Comparison of ENCODE assay signal across 17 mouse cellular contexts in genomic region chr1:134526752-134527151, GRCm38 (mm10). TPM values are rescaled to one million over a fixed set of nuclear protein-coding genes. Genes with fewer than 3 reads are reported as not detected.
DNase-seq lines count a peak whose midpoint lies in the region; ATAC-seq lines count a peak whose summit lies in the region.
"Had no signal": no experiment of that assay in that cellular context is flagged by ENCODE, and none has a peak within 500 bp of the region (broad histone marks: within the 10 kb centered on the region; RNA-seq: fewer than 3 reads in every experiment).

No protein-coding gene starts in this region.

- peak overlapping the region; percentile 41; the same call in 1 of the 2 replicates for H3K9ac ChIP-seq in liver, embryonic 11.5 days (ENCODE audit: low read depth, low read length)
- H3K9ac ChIP-seq in stomach, embryonic 14.5 days (replicated peaks; ENCODE audit: low read depth, low read length) = no peak overlapping the region
- H3K9ac ChIP-seq in hindbrain, embryonic 14.5 days = no peak overlapping the region
- H3K9ac ChIP-seq: embryonic facial prominence, embryonic 15.5 days; forebrain, postnatal 0 days; limb, embryonic 13.5 days; neural tube, embryonic 15.5 days had no signal

- H3K27me3 ChIP-seq in liver, embryonic 11.5 days (replicated peaks; ENCODE audit: control insufficient read depth, insufficient read depth, low read length) = no peaks in the 10 kb centered on the region
- no peaks in the 10 kb centered on the region for H3K27me3 ChIP-seq in stomach, embryonic 14.5 days (ENCODE audit: control insufficient read depth, insufficient read depth, low read length)
- no peaks in the 10 kb centered on the region for H3K27me3 ChIP-seq in hindbrain, embryonic 14.5 days (ENCODE audit: control insufficient read depth, insufficient read depth, low read length)
- H3K27me3 ChIP-seq: embryonic facial prominence, embryonic 15.5 days; limb, embryonic 13.5 days; neural tube, embryonic 15.5 days had no signal

- peak; percentile 56 for DNase-seq in ZHBTc4 (ENCODE audit: low read depth, low spot score)
- DNase-seq in c-Kit-positive CD71-positive TER-119-positive erythroid progenitor cells, embryonic 14.5 days (ENCODE audit: low spot score) = peak; percentile 76
- no peak for DNase-seq in liver, embryonic 11.5 days (ENCODE audit: low spot score)
- DNase-seq in heart, adult 9 months (ENCODE audit: low spot score in 2 of 2) = no peak
- DNase-seq in embryo, embryonic 10.5 days (ENCODE audit: low spot score) = no peak
- DNase-seq in hindbrain, embryonic 14.5 days (ENCODE audit: low spot score) = no peak
- DNase-seq: cerebellum, postnatal 36 days; forebrain, postnatal 0 days; heart, postnatal 10 days; kidney, adult 18-20 months; lung, postnatal 36 days; thymus, adult 2 months had no signal

- no peak overlapping the region; the same call in 1 of the 2 replicates for H3K4me3 ChIP-seq in liver, embryonic 11.5 days (ENCODE audit: low read depth, low read length)
- H3K4me3 ChIP-seq in stomach, embryonic 14.5 days (ENCODE audit: low read depth, low read length) = no peak overlapping the region
- H3K4me3 ChIP-seq in hindbrain, embryonic 14.5 days (replicated peaks; ENCODE audit: low read length) = no peak overlapping the region
- H3K4me3 ChIP-seq: embryonic facial prominence, embryonic 15.5 days; limb, embryonic 13.5 days; neural tube, embryonic 15.5 days had no signal

- WGBS in liver, embryonic 11.5 days = 35% methylated on average over 6 of the region's 6 CpGs
- WGBS in stomach, embryonic 14.5 days = 43% methylated on average over 6 of the region's 6 CpGs
- WGBS in hindbrain, embryonic 14.5 days = 85% methylated on average over 6 of the region's 6 CpGs

- peaks cover 23% of the 10 kb centered on the region for H3K4me1 ChIP-seq in liver, embryonic 11.5 days (replicated peaks; ENCODE audit: control insufficient read depth, insufficient read depth, low read length)
- no peaks in the 10 kb centered on the region for H3K4me1 ChIP-seq in stomach, embryonic 14.5 days (ENCODE audit: control insufficient read depth, insufficient read depth, low read length)
- H3K4me1 ChIP-seq in hindbrain, embryonic 14.5 days (replicated peaks; ENCODE audit: control insufficient read depth, insufficient read depth, low read length) = no peaks in the 10 kb centered on the region
- H3K4me1 ChIP-seq: embryonic facial prominence, embryonic 15.5 days; limb, embryonic 13.5 days; neural tube, embryonic 15.5 days had no signal

- peak overlapping the region; percentile 52 for H3K4me2 ChIP-seq in liver, embryonic 11.5 days
- no peak overlapping the region for H3K4me2 ChIP-seq in stomach, embryonic 14.5 days (replicated peaks; ENCODE audit: low read depth, low read length)
- no peak overlapping the region for H3K4me2 ChIP-seq in hindbrain, embryonic 14.5 days (replicated peaks)
- H3K4me2 ChIP-seq: embryonic facial prominence, embryonic 15.5 days; limb, embryonic 13.5 days; neural tube, embryonic 15.5 days had no signal

- no peaks in the 10 kb centered on the region for H3K36me3 ChIP-seq in liver, embryonic 11.5 days (ENCODE audit: control insufficient read depth, insufficient read depth, low read length)
- H3K36me3 ChIP-seq in stomach, embryonic 14.5 days (ENCODE audit: control insufficient read depth, insufficient read depth, low read length) = no peaks in the 10 kb centered on the region
- no peaks in the 10 kb centered on the region for H3K36me3 ChIP-seq in hindbrain, embryonic 14.5 days (replicated peaks; ENCODE audit: control insufficient read depth, insufficient read depth)
- H3K36me3 ChIP-seq: embryonic facial prominence, embryonic 15.5 days; limb, embryonic 13.5 days; neural tube, embryonic 15.5 days had no signal

- H3K27ac ChIP-seq in liver, embryonic 11.5 days (ENCODE audit: low read depth, low read length) = peak overlapping the region; percentile 78
- H3K27ac ChIP-seq in stomach, embryonic 14.5 days (ENCODE audit: low read length) = peak overlapping the region; percentile 39; the same call in 1 of the 2 replicates
- no peak overlapping the region for H3K27ac ChIP-seq in hindbrain, embryonic 14.5 days
- H3K27ac ChIP-seq: embryonic facial prominence, embryonic 15.5 days; limb, embryonic 13.5 days; neural tube, embryonic 15.5 days had no signal

- ATAC-seq in liver, embryonic 11.5 days (replicated peaks; ENCODE audit: low FRiP score) = peak; percentile 98
- ATAC-seq in stomach, embryonic 14.5 days (ENCODE audit: insufficient number of reproducible peaks, insufficient read depth, low FRiP score, low read depth) = peak; percentile 81
- no peak for ATAC-seq in hindbrain, embryonic 14.5 days (ENCODE audit: low FRiP score)
- ATAC-seq: forebrain, postnatal 0 days had no signal

- no peaks in the 10 kb centered on the region for H3K9me3 ChIP-seq in liver, embryonic 11.5 days (ENCODE audit: control insufficient read depth, low read length)
- no peaks in the 10 kb centered on the region for H3K9me3 ChIP-seq in stomach, embryonic 14.5 days (ENCODE audit: control insufficient read depth, low read depth, low read length)
- no peaks in the 10 kb centered on the region for H3K9me3 ChIP-seq in hindbrain, embryonic 14.5 days (ENCODE audit: control insufficient read depth, low read length)
- H3K9me3 ChIP-seq: embryonic facial prominence, embryonic 15.5 days; limb, embryonic 13.5 days; neural tube, embryonic 15.5 days had no signal

RNA-seq across cellular contexts. Expression of gene Mgat4e, which starts 22.7 kb away (rescaled TPM):
- not detected in 2 replicates for polyA plus RNA-seq in liver, embryonic 11.5 days (2014; fragmentation: Nextera tagmentation; extraction: Ambion mirVana)
- polyA plus RNA-seq in stomach, embryonic 14.5 days (2014; fragmentation: Nextera tagmentation; extraction: Ambion mirVana) = not detected in 2 replicates
- not detected in 2 replicates for polyA plus RNA-seq in hindbrain, embryonic 14.5 days (2014; fragmentation: Nextera tagmentation; extraction: Ambion mirVana)
- polyA plus RNA-seq: embryonic facial prominence, embryonic 15.5 days; forebrain, postnatal 0 days; limb, embryonic 13.5 days; midbrain, postnatal 0 days; neural tube, embryonic 15.5 days; thymus, adult 2 months had no signal

RNA-seq across cellular contexts. Expression of gene Rabif, which starts 32.3 kb away (rescaled TPM):
- 35.3 and 37.6 TPM in 2 replicates for polyA plus RNA-seq in liver, embryonic 11.5 days (2014; fragmentation: Nextera tagmentation; extraction: Ambion mirVana)
- 41.9 and 45.4 TPM in 2 replicates for polyA plus RNA-seq in stomach, embryonic 14.5 days (2014; fragmentation: Nextera tagmentation; extraction: Ambion mirVana)
- polyA plus RNA-seq in hindbrain, embryonic 14.5 days (2014; fragmentation: Nextera tagmentation; extraction: Ambion mirVana) = 73.9 and 82.1 TPM in 2 replicates

RNA-seq across cellular contexts. Expression of gene Kdm5b, which starts 33.2 kb away (rescaled TPM):
- polyA plus RNA-seq in liver, embryonic 11.5 days (2014; fragmentation: Nextera tagmentation; extraction: Ambion mirVana) = 30.8 and 32.9 TPM in 2 replicates
- 80.6 and 81.3 TPM in 2 replicates for polyA plus RNA-seq in stomach, embryonic 14.5 days (2014; fragmentation: Nextera tagmentation; extraction: Ambion mirVana)
- 83.0 TPM in 2 replicates for polyA plus RNA-seq in hindbrain, embryonic 14.5 days (2014; fragmentation: Nextera tagmentation; extraction: Ambion mirVana)

Comparison
In these comparisons a context has a peak if more than half of its experiments do, and no peak if none do; other contexts are left out.
1. DNase-seq: peak in ZHBTc4 (single experiment) and c-Kit-positive CD71-positive TER-119-positive erythroid progenitor cells, embryonic 14.5 days (single experiment); none in liver, embryonic 11.5 days (single experiment), heart, adult 9 months (0 of 2), embryo, embryonic 10.5 days (single experiment) and hindbrain, embryonic 14.5 days (single experiment).